Mouse (Mus musculus) spleen, adult 10 weeks (tissue): ENCODE measurements around the gene Ubald2. TPM values are rescaled to one million over a fixed set of nuclear protein-coding genes. Genes with fewer than 3 reads are reported as not detected.

Experiments used
- polyA plus RNA-seq: library from polyadenylated mRNA; stranded (reverse); fragments of 350-450 nt; fragmentation: Illumina TruSeq; extraction: RNeasy Lipid Tissue Mini Kit (QIAGEN cat#74804); gene quantifications from one replicate; pipeline ENCODE4 v1.2.3, GENCODE M21; 2015; ENCODE audit warnings: low replicate concordance; ENCODE audit not compliant: insufficient read depth

Ubald2 gene
- polyA plus RNA-seq: 21.9 TPM

DNA sequence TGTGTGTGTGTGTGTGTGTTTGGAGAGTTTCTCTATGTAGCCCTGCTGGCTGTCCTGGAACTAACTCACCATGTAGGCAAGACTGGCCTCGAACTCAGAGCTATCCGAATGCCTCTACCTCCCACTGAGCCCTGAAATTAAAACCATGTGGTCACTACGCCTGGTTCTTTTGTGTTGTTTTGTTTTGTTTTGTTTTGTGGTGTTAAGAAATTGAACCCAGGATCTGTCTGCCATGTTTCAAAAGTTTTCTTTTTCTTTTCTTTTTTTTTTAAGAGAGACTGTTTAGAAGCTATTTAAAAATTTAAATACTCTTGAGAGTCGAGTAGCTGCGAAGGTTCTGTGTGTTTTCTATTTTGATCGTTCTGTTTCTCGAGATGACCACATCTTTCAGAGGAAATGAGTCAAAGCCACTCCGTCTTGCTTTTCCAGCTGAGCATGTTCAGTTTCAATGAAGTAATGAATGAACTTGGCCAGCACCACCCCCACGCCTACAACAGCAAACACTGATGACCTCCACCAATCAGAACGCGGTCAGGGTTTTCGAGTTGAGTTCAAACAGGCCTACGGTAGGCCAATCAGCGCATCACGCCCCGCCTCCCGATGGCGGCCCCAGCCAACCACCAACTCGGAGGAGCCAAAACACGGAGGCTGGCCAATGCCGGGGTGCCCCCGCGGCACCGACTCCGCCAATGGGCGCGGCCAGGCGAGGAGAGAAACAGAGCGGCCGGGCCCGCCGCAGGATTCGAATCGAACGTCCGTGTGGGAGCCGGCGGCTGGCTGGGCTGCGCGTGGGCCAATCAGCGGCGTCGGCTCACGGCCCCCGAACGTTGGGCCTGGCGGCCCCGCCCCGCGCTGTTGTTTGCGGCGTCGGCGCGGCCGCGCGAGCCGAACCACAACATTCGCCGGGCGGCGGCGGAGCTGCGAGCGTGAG is at the start of gene Ubald2:
Ubald2 (plus strand) TSS at position 739 of the 931 bp plus-strand sequence.

DNA sequence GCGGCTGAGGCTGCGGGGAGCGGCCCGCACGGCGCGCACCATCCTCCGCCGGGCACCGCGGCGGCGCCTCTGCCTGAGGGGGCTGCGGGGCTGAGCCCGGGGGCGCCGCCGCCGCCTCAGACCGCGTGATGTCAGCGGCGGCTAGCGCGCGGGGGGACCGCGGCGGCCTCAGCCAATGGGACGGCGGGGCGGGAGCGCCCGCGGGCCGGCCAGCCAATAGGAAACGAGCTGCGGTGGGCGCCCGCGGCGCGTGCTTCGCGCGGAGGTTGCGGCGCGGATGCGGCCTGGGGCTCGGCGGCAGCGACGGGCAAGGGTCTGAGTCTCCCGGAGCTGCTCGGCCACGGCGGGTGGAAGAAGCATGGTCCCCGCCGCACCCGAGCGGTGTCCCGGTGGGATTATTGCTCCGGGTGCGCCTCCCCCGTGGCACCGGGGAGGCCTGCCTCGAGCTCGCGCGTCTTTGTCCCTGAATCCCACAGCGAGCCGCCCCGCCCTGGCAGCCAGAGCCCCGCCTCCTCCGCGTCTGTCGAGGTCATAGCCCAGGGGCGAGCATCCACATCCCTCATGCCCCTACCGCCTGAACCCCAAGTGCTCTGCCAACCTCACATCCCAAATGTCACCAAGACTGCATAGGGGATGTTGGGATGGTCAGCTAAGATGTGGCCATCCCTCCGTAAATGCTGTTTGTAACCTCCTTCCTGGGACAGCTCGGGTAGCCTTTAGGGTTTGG is 20.8 kb upstream of the Ubald2 start, which contains the start of gene Rnf157:
Rnf157 (minus strand) TSS at position 129 of the 727 bp plus-strand sequence.

DNA sequence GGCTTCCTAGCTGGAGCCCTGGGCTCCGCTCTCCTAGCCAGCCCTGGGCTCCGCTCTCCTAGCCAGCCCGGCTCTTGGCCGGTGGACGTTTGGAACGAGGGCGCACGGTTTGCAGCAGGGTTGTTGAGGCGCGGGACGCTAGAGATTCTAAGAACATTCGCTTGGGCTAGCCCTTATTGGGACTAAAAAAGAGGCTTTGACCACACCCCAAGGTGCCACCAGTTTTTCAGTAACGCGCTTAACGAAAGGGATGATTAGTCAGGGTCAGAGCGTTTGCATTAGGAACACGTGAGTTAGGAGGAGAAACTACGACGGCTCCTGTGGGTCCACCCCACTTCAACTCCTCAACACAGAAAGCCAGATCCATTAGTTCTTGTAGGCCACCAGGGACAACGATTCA is 32.2 kb downstream of the Ubald2 start, which contains the start of gene Qrich2:
Qrich2 (minus strand) TSS at position 101 of the 400 bp plus-strand sequence.

Other genes with a start within 250 kb of the Ubald2 start
- gene Ten1, start 235.2 kb upstream of the Ubald2 start, polyA plus RNA-seq: 21.5 TPM
- 34.2 TPM for gene Acox1, start 235.0 kb upstream of the Ubald2 start, polyA plus RNA-seq
- gene Evpl, start 196.0 kb upstream of the Ubald2 start, polyA plus RNA-seq: not detected
- 35.1 TPM for gene Srp68, start 159.9 kb upstream of the Ubald2 start, polyA plus RNA-seq
- gene Galr2, start 153.2 kb upstream of the Ubald2 start, polyA plus RNA-seq: not detected
- gene Exoc7, start 126.9 kb upstream of the Ubald2 start, polyA plus RNA-seq: 29.0 TPM
- gene Foxj1, start 98.7 kb upstream of the Ubald2 start, polyA plus RNA-seq: 0.11 TPM
- 14.8 TPM for gene Rnf157, start 21.1 kb upstream of the Ubald2 start, polyA plus RNA-seq
- gene Qrich2, start 32.1 kb downstream of the Ubald2 start, polyA plus RNA-seq: not detected
- gene Prpsap1, start 60.1 kb downstream of the Ubald2 start, polyA plus RNA-seq: 72.5 TPM
- 1.9 TPM for gene Sphk1, start 96.8 kb downstream of the Ubald2 start, polyA plus RNA-seq
- 22.0 TPM for gene Ube2o, start 147.4 kb downstream of the Ubald2 start, polyA plus RNA-seq
- not detected for gene Aanat, start 152.3 kb downstream of the Ubald2 start, polyA plus RNA-seq
- 9.8 TPM for gene Rhbdf2, start 192.9 kb downstream of the Ubald2 start, polyA plus RNA-seq
- not detected for gene Prcd, start 219.4 kb downstream of the Ubald2 start, polyA plus RNA-seq
- gene Cygb, start 220.2 kb downstream of the Ubald2 start, polyA plus RNA-seq: 3.1 TPM